Mouse (Mus musculus) myocyte (in vitro differentiated cells): Measurements from ENCODE around the gene Btbd2.

Experiments
- E2F4 ChIP-seq: IDR thresholded peaks from one replicate; pipeline ENCODE4 v1.6.1; 2011; ENCODE audit warnings: mild to moderate bottlenecking, control low read depth, moderate library complexity; ENCODE audit not compliant: insufficient read depth
- MAX ChIP-seq: IDR thresholded peaks from one replicate; pipeline ENCODE4 v1.6.1; 2011; ENCODE audit warnings: low read depth, mild to moderate bottlenecking, control low read depth
- MYOD1 ChIP-seq, 3 experiments: IDR thresholded peaks; one replicate each; pipeline ENCODE4 v1.6.1; 2011; ENCODE audit warnings: control low read depth in 2 of 3, low read depth in 2 of 3, mild to moderate bottlenecking in 2 of 3, moderate library complexity in 1 of 3; ENCODE audit not compliant: insufficient read length in 2 of 3, control insufficient read depth in 1 of 3
- POLR2A ChIP-seq: IDR thresholded peaks from one replicate; pipeline ENCODE4 v1.6.1; 2011; ENCODE audit warnings: low read depth, mild to moderate bottlenecking, control low read depth, moderate library complexity; ENCODE audit not compliant: insufficient read length
- POLR2AphosphoS2 ChIP-seq: IDR thresholded peaks from one replicate; pipeline ENCODE4 v1.6.1; 2011; ENCODE audit warnings: low read depth, control low read depth; ENCODE audit not compliant: insufficient read length
- REST ChIP-seq: IDR thresholded peaks from one replicate; pipeline ENCODE4 v1.6.1; 2011; ENCODE audit warnings: mild to moderate bottlenecking, control low read depth, moderate library complexity; ENCODE audit not compliant: insufficient read depth, insufficient read length
- TCF12 ChIP-seq: IDR thresholded peaks from one replicate; pipeline ENCODE4 v1.6.1; 2011; ENCODE audit warnings: mild to moderate bottlenecking, control low read depth; ENCODE audit not compliant: poor library complexity, insufficient read depth, severe bottlenecking
- USF1 ChIP-seq: IDR thresholded peaks from one replicate; pipeline ENCODE4 v1.6.1; 2011; ENCODE audit warnings: low read depth, mild to moderate bottlenecking, control low read depth, moderate library complexity

- no peak for TF ChIP-seq POLR2A
- TF ChIP-seq USF1 = no peak
- no peak for TF ChIP-seq E2F4
- peak in 2 of 3 experiments; percentile 22 to 60 for TF ChIP-seq MYOD1 (IDR thresholded peaks at IDR 0.05; ENCODE audit: control insufficient read depth in 1 of 3, insufficient read length in 2 of 3, low read depth in 2 of 3)
- no peak for TF ChIP-seq MAX
- no peak for TF ChIP-seq REST
- TF ChIP-seq POLR2AphosphoS2 = no peak
- no peak for TF ChIP-seq TCF12
These were observed 27.9 kb downstream of the Btbd2 start for GRCm38 (mm10) chr10:80628925-80629324.
